Mouse (Mus musculus): ENCODE measurements around the gene Gm26727. TPM values are rescaled to one million over a fixed set of nuclear protein-coding genes. Genes with fewer than 3 reads are reported as not detected.
"Not testable (repeated sequence)": the region's sequence is repeated elsewhere in the genome, so short reads cannot be mapped to it uniquely, and the experiment has no call there.

The Gm26727 gene
- not detected for total RNA-seq (2021)

DNA sequence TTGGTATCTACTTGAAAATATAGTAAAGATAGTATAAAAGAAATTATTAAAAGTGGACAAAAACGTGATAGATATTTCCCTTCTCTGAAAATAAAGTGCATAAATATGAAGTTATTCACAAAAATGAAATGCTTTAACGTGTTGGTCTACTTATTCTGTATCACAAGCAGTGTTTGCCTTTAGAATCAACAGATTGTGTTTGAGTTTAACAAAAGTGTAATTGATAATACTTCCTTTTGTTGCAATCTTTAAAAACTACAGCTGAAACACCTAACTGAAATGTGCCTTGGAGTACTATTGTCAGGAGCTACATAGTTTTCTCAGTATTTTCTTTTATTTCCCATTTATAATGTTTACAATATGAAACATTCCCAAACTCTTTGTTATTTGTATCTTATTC is at the start of gene Gm26727:
TSS of gene Gm26727 (minus strand) at position 101 of the 400 bp plus-strand sequence.
- no peak for DNase-seq (ENCODE audit: low spot score in 2 of 2)
- intact Hi-C loops (cut with DNase I): no loop called here

DNA sequence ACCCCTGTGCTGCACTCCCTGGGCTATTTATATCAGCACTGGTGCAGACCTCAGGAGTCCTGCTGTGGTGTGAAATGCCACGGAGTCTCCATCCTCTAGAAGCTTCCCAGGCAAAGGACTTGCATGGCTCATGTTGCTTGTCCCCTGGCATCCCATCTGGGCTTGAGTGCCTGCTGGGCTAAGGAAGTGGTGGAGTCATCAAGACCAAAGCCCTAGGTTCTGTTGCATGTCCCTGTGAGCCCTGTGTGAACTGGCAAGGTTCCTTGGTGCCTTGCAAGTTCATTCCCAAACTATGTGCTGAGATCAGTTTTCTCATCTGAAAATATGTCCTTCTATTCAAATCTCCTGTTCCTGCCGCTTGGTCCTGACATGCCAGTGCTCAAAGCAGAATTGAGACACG is 48.1 kb upstream of the Gm26727 start:
- intact Hi-C loops (cut with DNase I): no loop called here
- no peak for DNase-seq (ENCODE audit: low spot score in 2 of 2)

DNA sequence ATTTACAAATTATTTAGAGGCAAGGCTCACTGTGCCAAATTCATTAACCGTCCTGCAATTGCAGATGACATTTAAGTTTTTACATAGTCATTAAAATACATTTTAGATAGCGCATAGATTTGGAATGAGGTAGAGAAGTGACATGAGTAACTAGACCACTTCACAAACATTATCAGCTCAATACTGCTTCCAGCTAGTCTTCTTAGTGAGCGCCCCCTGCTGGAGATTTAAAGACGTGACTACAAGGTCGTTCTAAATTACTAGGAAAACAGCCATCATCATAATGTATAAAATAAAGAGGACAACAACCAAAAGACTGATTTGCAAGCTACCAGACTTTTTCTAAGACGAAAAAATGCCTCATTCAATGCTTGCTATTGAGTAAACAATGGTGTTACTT is 44.8 kb upstream of the Gm26727 start:
- intact Hi-C loops (cut with DNase I): loop anchor here (2.0 to 5.0 kb wide), 2 partner anchors 250 to 515 kb away; no protein-coding TSS in a partner anchor
- DNase-seq (ENCODE audit: low spot score in 2 of 2): peak; percentile 50 to 60

DNA sequence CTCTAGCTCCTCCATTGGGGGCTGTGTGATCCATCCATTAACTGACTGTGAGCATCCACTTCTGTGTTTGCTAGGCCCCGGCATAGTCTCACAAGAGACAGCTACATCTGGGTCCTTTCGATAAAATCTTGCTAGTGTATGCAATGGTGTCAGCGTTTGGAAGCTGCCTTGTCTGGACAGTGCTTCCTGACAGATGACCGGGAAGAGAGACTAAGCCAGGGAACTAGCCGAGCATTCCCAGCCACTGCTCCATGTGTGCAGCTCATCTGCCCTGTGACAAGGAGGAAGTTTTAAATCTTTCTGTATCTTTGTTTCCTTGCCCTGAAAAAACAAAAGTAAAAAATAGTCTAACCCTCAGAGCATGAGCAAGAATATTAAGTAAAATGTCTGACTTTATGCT is 37.0 kb upstream of the Gm26727 start:
- intact Hi-C loops (cut with DNase I); DNase-seq (ENCODE audit: low spot score in 2 of 2): not testable (repeated sequence)

DNA sequence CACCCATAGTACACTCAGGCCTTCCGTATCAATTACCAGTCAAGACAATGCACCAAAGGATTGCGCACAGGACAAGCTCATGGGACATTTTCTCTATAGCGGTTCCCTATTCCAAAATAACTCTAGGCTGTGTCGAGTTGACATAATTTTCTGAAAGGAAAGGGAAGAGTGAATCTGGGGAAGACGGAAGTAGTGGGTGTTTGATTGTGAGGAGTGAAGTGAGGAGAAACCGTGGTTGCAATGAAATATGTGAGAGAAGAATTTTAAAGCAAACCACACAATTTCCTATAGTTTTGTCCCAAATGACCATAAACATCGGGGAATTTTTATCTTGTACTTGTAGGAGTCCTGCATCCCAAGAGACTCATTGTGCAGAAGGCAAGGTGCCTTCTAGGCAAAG is 34.1 kb upstream of the Gm26727 start:
- peak in 1 of 2 experiments; percentile 54 for DNase-seq (ENCODE audit: low spot score in 2 of 2)
- intact Hi-C loops (cut with DNase I): no loop called here

DNA sequence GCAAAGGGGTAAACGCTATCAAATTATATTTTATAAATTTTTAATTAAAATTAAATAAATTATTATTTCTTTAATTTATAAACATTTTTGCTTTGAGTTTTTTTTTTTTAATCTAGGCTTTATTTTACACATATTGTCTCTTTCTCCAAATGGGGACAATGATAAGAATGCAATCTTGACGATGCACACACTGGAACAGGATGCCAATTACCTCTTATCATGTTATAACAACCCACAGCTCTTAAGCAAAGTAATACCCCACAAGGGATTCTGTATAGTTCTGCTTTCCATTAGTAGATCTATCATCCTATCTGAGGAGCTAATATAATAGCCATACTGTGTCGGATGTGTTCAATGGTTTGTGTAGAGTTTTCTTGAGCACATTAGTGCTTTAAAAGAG is 27.9 kb upstream of the Gm26727 start:
- intact Hi-C loops (cut with DNase I): no loop called here
- DNase-seq (ENCODE audit: low spot score in 2 of 2): no peak

DNA sequence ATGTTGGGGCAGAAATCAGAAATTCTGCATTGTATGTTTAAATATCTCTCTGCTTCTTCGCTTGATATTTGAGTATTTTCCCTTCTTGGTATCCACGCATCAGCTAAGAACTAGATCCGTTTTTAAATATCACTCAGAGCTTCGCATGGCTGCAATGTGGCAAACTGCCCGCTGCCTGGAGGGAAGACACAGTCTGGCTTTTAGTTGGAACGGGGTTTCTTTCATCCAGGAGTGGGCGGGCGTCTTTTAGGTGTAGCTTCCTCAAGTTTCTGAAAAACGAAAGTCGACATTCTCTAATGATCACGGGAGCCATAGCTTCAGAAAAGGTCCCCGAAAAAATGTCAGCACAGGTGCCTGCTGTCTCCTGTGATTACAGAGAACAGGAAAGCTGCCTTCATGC is 14.2 kb upstream of the Gm26727 start:
- peak; percentile 46 to 65 for DNase-seq (ENCODE audit: low spot score in 2 of 2)
- intact Hi-C loops (cut with DNase I): no loop called here

DNA sequence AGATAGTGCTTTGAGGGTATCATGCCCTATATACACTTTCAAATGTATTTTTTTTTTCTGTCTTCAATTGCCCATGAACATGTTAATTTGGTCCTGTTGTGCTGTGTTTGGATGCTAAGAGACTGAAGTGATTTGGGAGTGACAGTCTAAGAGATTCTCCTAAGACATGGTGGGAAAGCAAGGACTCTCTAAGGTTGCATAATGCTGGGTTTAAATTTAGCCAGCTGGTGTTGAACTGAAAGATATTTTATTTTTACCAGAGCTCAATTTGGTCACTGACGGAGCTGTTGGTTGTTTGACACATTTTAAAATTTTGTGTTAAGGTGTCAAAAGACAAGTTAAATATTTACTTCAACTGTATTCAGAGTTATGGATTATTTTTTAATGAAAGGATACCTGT is 13.8 kb upstream of the Gm26727 start:
- peak in 1 of 2 experiments; percentile 54 for DNase-seq (ENCODE audit: low spot score in 2 of 2)
- intact Hi-C loops (cut with DNase I): no loop called here

DNA sequence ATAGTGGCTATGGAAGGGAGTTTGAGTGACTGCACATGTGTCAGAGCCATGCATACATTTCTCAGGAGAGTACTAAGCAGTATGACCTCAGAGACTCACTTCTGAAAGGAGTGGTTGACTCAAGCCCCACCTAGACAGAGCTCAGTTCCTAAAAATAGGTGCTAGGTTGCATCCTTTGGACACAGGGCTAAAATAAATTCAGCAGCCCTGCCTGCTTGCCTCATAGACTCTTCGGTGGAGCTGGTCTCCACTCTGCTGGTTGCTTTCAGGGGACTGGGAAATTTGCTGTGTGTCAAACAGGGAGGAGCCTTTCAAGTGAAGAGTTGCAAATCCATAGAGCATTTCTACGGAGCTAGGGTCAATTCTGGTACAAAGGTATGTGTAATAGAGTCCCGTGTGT is 12.8 kb upstream of the Gm26727 start, which contains the start of gene Xirp2:
TSS of gene Xirp2 (plus strand) at position 223 of the 400 bp plus-strand sequence.
- intact Hi-C loops (cut with DNase I): no loop called here
- DNase-seq (ENCODE audit: low spot score in 2 of 2): no peak

DNA sequence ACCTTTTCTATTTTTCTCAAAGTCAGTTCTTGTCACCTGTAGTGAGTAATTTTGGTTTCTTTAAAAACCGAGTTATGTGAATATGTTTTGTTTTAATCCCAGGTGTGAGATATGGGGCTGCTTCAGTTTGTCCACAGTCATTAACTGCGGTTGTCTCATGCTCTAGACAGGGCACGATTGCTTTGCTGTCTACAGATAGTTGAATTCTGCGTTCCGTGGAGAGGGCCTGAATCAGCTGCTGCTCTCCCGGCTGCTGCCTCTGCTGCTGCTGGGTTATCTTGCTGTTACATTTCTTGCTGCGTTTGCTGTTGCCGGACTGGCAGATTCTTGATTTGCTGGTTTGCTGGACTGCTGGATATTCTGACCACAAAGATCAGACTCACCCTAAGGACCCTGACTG is 5.3 kb upstream of the Gm26727 start:
- no peak for DNase-seq (ENCODE audit: low spot score in 2 of 2)
- intact Hi-C loops (cut with DNase I): no loop called here

DNA sequence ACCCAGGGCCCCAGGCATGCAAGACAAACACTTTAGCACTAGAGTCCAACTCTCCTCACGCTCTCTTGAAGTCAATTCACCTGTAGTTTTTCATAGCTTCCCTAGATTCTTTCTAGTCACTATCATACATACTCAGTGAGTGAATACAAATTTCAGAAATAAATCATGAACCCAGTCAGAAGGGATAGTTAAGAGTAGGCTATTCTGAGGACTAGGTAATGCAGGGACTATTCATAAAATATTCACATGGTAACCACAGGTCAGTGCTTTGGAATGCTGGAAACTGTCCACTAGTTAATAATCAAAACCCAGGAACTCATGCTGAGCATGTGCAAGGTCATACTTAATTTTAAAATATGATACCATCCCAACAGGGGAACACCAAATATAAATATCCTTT is 10.2 kb downstream of the Gm26727 start:
- no peak for DNase-seq (ENCODE audit: low spot score in 2 of 2)
- intact Hi-C loops (cut with DNase I): no loop called here

DNA sequence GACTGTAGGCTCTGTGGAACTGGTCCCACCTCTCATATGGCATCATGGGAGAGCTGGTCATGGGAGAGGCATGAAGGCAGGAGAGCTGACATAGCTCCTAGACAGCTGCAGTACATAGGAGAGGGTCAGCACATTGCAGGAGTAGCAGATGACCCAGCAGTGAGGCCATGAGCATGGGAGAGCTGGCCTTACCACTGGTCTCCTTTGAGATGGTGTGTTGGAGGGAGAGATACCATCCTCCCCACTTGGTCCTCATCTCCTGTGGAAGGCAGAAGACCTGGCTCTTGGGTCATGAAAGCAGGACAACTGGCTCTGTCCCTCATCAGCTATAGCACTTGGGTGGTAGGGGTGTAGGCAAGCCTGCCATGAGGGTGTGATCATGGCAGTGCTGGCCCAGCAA is 12.1 kb downstream of the Gm26727 start:
- intact Hi-C loops (cut with DNase I): no loop called here
- no peak for DNase-seq (ENCODE audit: low spot score in 2 of 2)

DNA sequence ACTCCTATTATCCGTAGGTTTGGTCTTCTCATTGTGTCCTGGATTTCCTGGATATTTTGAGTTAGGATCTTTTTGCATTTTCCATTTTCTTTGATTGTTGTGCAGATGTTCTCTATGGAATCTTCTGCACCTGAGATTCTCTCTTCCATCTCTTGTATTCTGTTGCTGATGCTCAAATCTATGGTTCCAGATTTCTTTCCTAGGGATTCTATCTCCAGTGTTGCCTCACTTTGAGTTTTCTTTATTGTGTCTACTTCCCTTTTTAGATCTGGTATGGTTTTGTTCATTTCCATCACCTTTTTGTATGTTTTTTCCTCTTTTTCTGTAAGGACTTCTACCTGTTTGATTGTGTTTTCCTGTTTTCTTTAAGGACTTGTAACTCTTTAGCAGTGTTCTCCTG is 19.6 kb downstream of the Gm26727 start, which contains the start of gene Gm21830:
TSS of gene Gm21830 (plus strand) at position 301 of the 400 bp plus-strand sequence.
- intact Hi-C loops (cut with DNase I); DNase-seq (ENCODE audit: low spot score in 2 of 2): not testable (repeated sequence)

Other genes starting within 250 kb of the Gm26727 start
- gene Gm21830, start 19.5 kb downstream of the Gm26727 start, total RNA-seq (2021): not detected
- under 1 TPM in 1 of 2 experiments, not detected in 1; 0.07 TPM for gene Xirp2, start 12.8 kb upstream of the Gm26727 start, total RNA-seq (2021)
- gene B3galt1, start 132.7 kb upstream of the Gm26727 start, total RNA-seq (2021): 10 to 100 TPM; 92.2 to 94.0 TPM